Mouse (Mus musculus): ENCODE data around the gene Csnk1d.
A peak's percentile ranks its signal among the peaks of the same experiment; 100 is the strongest.

Gene Csnk1d

DNA sequence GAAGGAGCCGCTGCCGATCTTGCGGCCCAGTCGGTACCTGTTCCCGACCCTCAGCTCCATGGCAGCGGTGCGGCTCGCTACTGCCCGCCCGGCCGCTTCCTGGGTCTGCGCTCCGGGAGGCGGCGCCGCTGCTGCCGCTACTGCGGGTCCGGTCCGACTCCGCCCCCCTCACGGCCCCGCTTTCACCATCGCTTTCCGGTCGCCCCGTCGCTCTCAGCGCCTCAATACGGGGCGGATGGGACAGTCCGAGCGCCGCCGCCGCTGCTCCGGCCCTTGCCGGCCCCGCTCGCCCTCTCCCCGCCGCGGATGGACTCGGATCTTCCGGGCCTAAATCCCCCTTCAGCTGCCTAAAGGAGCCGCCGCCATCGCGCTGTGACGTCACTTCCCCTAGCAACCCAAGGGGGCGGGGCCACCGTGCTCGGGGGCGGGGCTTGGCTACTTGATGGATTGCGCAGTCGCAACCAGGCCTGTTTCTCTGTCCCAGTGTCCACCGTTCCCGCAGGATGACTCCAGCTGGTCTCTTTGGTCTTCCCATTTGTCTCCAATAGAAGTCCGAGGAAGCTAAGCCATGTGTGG, at the start of gene Csnk1d:
TSS of gene Csnk1d (minus strand) at position 380 of the 576 bp plus-strand sequence.
- peak; percentile 95 to 100 for DNase-seq (ENCODE audit: low spot score in 2 of 2)

DNA sequence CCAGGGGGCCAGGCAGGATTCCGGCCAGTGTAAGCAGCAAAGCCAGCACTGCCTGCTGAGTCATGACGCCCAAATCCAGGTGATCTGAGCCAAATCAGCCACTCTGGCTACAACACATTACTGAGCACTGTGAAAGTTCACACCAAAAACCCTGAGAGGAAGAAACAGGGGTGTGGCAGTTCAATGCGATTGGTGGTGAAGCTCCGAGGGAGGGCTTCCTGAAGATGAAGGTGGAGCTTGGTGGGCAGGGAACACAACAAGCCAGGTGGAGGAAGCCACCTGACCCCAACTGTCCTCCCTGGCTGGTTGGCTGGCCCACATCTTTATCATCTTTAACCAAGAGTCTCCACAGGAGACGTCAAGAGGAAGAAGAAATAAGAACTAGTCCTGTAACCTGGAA, 48.2 kb upstream of the Csnk1d start, which contains the start of gene Cd7:
TSS of gene Cd7 (minus strand) at position 117 of the 400 bp plus-strand sequence.
- DNase-seq (ENCODE audit: low spot score in 2 of 2): no peak

DNA sequence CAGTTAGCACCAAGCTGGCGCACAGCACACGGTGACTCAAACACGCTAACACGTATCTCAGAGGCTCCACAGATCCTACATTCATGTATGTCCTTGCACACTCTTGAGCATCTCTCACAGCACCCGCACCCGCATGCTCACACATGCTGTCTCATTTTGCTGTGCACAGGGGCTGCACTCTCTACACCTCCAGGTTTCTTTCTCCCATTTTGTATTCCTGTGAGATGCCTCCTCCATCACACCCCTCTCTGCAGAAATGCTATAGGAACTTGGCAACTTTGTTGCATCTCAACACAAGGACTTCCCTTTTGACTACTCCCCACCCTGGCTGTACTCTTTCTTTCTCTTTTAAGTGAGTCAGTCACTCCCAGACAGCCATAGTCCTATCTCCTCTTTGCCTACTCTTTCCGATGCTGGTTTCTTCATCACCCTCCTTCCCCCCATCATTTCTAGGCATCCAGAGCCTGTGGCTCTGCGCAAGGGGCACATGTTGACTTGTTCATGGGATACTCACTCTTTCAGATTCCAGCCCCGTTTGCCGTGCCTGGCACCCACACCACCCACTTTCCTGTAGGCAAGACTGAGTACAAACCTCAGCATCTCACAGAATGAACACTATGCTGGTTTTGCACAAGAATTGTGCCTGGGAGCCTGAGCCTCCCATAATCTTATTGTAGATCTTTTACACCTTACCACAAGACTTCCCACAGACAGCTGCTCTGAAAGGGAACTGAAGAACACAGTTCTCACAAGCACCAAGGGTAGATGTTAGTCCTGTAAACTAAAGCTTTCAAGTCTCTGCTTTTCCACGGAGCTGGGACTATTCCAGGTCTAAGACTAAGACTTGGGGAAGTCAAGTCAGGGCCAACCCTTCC, 47.5 kb upstream of the Csnk1d start:
- no peak for DNase-seq (ENCODE audit: low spot score in 2 of 2)

DNA sequence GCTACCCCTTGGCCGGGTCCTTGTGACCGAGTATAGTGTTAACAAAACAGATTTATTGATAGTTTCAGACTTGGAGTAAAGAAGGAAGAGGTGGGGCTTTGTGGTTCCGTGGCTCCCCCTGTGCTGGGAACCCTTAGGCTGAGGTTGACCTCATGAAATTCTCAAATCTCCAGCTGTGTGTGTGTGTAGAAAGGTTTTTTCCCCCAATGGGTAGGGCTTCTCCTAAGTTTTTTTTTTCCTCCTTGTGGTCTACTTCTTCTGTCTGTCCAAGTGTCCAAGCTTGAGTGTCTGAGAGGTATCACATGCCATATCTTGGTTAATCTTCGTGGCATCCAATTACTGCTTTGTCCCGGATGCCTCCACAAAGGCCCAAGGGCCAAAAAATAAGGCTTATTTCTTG, 42.0 kb upstream of the Csnk1d start:
- DNase-seq (ENCODE audit: low spot score in 2 of 2): no peak

DNA sequence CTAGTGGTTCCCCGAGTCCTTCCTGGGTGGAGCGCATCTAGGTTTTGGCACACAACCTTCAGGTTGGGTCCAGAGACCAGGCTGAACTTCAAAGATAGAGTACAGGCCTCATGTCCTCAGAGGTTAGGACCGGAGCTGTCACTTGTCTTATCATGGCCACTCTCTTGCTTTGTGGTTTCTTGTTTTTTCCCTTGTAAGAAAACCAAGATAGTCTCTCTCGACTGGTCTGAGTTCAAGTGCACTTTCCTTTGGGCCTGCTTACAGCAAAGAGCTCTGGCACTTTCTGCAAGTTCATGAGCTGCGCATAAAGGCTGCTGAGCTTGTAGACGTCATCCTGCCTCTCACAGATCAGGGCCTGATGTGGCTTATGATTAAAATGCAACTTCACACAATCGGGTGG, 36.1 kb upstream of the Csnk1d start:
- no peak for DNase-seq (ENCODE audit: low spot score in 2 of 2)

DNA sequence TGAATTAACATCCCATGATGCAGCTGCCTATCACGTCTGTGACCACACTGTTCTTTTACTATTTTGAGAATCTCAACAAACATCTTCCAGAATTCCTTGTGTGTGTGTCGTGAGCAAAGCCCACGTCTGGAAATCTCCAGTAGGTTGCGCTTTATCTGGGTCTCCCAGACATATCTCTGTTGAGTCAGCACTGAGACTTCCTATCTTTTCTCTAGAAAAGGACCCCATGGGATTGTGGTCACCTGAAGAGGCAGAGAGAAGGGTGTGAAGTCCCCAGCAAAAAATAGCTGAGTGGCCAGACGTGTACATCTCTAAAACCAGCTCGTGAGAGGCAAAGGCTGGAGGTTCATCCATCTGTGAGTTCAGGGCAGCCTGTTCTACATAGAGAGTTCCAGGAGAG, 33.0 kb upstream of the Csnk1d start:
- DNase-seq (ENCODE audit: low spot score in 2 of 2): no peak

DNA sequence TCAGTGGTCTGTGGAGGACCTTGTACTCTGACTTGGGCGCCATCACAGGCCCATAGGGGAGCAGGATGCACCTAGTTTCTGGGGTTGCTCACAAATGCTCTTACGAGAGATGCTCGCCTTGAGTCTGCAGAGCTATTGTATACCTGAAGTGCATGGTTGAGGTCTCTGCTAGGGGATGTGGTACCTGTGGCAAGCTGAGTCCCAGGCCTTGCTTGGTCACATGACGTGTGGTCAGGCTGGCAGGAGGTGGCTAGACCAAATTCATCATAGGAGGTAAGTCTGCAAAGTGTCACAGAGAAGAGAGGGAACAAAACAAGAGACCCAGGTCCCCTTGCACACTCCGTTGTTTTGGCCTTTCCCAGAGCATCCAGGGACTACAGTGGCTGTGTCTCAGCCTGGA, 28.4 kb upstream of the Csnk1d start:
- no peak for DNase-seq (ENCODE audit: low spot score in 2 of 2)

DNA sequence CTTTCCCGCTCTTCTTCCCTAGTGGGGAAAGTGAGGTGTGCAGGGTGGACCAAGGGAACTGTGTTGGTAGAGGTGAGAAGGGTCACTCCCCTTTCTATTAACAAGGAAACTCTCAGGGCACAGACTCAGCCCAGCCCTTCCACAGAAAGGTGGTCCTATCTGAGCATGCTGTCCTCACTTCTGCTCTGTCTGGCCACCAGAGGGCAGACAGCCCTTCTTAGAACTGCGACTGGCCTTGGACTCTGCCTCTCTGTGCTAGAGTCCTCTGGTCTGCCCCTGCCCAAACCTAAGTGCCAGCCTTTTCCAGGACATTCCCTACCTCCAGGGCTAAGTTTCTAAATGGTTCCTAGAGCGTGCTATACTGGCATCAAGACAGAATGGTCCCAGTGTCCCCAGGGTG, 26.6 kb upstream of the Csnk1d start:
- peak; percentile 32 to 38 for DNase-seq (ENCODE audit: low spot score in 2 of 2)

DNA sequence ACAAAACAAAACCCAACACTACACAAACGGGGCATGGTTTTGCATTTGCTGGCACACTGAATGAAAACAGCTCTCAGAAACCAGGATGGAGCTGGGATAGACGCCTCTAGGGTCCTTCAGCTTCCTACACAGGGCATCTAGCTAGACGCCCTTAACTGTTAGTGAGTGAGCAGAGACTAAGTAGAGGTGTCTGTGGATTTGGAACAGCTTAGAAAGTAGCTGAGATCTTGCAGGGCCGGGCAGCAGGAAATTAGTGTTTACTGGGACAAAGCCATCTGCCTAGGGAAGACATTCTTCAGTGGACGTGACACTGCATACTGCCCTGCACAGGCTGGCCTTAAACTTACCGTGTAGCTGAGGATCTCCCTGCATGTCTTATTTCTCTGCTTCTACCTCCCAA, 24.3 kb upstream of the Csnk1d start:
- no peak for DNase-seq (ENCODE audit: low spot score in 2 of 2)

DNA sequence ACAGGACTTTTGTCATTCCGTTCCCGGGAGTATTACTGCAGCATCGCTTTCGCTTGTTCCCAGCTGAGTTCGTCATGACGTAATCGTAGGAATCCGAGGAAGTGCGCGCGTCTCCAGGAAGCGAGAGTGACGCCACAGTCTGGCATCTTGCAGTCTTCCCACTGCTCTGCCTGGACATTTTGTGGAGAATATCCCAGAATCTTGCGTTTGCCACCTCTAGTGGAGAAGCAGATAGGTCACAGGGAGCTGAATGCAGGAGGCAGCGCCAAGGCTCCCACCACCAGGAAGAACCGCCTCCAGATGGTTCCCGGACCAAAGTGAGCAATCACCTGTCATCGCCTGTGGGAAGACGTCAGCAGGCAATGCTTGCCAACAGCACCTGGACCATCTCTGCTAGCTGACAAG, 23.8 kb upstream of the Csnk1d start:
- DNase-seq (ENCODE audit: low spot score in 2 of 2): no peak

DNA sequence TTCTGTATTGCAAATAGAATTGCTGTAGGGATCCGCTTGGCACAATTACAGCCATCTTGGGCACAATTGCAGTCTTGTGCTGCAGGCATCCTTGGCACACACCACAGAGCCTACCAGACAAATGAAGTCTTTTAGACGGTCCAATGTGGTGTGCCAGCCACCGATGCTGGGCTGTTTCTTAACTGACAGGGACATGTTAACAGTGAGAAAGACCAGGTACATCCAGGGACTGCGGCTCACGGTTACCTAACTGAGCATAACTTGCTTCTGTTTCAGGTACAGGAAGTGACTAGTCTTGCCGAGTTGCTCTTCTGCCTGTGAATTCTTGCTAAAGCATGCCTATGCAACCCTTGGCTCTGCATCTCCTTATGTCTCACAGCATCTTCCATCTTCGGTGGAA, 22.5 kb upstream of the Csnk1d start:
- DNase-seq (ENCODE audit: low spot score in 2 of 2): no peak

DNA sequence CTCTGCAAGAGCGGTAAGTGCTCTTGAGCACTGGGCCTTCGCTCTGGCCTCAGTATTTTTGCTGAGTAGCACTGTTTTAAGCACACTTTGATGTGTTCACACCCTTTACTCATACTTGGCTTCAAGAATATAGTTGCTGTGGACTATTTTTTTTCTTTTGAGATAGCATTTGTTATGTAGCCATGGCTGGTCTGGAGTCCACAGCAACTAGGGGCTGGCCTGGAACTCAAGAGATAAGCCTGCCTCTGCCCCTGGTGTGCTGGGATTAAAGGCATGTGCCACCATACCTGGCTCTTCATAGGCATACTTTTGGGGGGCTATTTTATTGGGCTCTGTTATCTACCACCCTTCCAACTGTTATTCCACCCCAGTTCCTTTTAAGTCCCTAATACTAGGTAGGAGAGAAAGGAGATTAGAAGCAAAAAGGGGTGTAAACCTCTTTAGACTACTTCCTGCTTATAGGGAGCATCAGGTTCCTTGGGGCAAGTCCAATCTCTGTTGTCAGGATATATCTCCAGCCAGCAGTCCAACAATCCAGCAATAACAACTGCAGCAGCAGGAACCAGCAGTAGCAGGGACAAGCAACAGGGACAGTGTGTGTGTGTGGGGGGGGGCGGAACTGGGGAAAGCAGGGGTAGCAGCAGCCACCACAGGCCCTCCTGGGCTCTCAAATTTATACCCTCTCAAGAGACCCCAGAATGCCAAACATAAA, 19.1 kb upstream of the Csnk1d start:
- DNase-seq (ENCODE audit: low spot score in 2 of 2): no peak

DNA sequence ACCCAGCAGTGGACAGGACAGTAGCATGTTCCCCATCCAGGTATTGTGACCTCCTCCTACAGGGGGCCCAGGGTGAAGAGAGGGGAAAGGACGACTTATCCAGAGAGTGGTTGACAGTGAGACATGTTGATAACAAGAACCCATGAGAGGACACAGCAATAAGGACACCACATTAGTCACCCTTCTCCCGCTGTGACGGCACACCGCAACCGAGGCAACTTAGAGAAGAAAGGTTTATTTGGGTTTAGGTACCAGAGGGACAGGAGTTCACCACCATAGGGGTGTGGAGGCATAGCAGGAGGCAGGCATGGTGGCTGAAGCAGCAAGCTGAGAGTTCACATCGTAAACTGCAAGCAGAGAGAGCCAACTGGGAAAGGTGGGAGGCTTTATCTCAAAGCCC, 15.1 kb upstream of the Csnk1d start:
- DNase-seq (ENCODE audit: low spot score in 2 of 2): no peak

DNA sequence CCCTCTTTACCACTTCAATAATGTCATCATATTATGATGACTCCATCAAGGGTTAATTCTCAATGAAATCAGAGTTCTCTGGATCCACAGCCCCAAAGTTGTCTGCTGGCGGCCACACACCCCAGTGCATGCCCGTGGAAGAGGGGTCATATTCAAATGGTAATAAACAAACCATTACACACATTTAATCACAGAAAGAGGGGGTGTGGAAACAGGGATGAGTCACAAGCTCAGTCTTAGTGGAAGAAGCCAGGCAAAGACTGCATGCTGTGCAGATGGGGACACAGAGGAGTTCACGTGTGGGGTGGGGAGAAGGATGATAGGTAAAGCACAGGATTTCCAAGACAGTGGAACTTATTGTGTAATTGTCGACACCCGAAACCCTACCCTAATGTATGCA, 13.2 kb upstream of the Csnk1d start:
- no peak for DNase-seq (ENCODE audit: low spot score in 2 of 2)

DNA sequence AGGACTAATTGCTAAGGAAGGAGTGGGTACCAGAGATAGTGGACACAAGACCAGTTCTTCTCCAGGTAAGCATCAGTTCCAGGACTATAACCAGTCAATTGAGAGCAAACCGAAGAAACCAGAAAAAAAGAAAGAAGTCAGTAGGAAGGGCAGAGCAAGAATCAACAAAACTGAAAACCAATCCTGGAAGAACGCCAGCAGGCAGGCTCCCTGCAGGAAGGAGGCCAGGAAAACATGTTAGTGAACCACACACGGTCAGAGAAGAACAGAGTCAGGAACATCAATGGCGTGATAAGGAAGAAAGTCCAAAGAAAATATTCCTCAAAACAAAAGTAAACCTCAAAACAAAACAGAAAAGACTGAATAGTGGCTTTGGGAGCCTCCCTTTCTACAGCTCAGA, 10.8 kb upstream of the Csnk1d start:
- DNase-seq (ENCODE audit: low spot score in 2 of 2): no peak

DNA sequence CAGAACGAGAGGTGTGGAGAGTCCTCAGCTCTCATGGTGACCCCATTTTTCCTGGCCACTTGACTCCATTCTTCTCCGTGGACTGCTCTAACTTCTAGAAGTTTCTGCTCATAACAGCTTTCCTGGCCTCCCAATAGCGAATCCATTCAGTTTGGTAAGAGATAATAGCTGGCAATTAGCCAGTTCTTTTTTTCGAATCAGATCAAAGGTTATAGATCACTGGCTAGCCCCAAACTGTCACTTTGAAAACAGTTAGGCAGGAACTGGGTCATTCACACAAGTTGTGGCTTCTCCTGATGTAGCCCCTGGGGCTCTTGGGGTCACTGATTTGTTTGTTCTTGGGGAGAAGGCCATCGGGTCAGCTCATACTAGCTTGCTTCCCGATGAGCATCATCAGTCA, 3.6 kb upstream of the Csnk1d start:
- no peak for DNase-seq (ENCODE audit: low spot score in 2 of 2)

DNA sequence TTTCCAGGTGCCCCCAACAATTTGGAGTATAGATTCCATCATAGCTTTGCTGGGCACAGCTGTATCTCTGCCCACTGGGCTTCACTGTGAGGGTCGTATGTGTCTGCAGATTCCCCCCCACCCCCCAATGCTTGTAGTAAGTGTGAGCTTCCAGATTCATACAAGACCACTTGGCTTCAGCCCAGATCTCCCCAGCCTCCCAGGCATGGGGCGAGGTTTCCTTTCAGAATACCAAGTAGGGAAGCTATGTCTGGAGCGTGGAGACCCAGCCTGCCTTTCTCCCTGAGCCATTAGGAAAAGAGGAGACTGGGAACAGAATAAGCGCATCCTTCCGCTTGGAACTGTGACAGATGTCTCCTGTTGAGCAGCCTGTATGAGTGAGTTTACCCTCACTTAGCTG, 2.5 kb upstream of the Csnk1d start:
- DNase-seq (ENCODE audit: low spot score in 2 of 2): no peak

DNA sequence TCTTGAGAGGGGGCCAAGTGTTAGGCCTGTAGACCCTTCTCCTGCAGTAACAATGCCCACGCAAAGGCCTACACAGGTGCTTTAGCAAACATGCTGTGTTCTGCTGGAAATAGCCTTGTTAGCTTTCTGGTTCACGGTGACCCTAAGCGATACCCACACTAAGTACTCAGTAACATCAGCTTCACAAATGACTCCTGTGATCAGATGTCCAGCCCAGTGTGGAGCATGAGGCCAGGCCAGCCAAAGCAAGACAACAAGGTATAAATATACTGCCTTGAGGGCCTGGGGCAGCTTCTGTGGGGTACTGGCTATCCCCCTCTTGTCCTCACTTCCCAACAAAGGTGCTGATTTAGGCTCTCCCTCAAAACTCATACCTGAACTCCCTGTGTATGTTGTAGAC, 1.9 kb upstream of the Csnk1d start:
- DNase-seq (ENCODE audit: low spot score in 2 of 2): no peak

DNA sequence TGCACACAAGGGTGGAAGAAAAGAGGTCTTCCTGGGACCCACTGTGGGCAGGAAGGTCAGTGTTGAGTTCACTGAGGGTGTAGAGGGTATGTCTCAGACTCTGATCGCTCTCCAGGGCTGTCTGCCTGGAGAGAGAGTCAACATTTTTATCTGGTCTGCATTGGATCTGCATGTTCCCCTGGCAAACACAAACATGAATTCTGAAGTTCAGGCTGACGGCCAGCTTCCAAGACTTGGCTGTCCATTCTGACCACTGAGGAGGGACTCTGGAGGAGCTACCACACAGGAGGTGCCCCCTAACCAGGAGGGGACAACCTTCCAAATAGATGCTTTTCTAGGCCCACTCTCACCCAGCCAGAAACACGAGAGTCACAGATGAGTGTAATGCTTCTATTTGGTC, 661 bp upstream of the Csnk1d start:
- no peak for DNase-seq (ENCODE audit: low spot score in 2 of 2)

DNA sequence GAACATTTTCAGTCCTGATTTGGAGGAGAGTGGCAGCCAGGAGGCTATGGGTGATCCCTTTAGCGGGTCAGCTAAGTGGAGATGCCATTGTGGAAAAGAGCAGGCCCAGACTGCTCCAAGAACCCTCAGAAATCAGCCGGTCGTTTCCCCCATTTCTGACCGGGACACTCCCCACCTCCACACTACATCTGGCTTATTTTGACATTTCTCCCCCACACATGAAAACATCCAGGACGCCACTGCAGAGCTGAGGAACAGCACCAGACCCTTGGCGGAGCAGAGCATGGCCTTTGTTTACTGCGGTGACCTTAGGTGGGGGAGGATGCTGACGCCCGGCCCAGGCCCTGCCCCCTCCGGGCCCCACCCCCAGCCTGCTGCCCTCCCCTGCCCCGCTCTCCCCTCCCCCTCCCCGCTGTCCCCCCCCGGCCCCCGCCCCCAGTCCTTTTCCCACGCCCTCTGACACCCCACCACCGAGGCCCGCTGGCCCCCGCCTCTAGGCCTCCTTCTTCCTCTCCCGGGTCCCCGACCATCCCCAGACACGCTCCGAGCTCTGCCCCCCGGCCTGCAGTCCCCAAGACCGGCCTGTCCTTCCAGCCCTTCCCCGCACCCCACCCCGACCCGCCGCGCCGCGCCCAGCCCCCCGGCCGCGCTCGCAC, 876 bp downstream of the Csnk1d start:
- DNase-seq (ENCODE audit: low spot score in 2 of 2): no peak

DNA sequence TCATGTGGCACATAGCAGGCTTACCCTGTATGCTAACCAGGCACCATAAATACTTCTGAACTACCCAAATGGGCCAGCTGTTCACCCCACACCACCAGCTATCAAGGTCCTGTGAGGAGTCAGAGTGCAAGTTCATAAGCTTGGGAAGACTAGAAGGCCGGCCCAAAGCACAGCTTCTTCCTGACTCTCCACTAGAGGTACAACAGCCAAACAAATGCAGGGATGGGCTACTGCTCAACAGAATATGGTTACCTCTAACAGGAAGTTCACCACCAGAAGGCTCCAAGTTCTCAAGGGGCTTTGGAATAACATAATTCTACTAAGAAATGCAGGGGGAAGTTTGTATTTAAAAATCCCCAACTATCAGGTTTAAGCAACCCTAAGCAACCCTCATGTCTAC, 1.6 kb downstream of the Csnk1d start:
- DNase-seq (ENCODE audit: low spot score in 2 of 2): no peak

DNA sequence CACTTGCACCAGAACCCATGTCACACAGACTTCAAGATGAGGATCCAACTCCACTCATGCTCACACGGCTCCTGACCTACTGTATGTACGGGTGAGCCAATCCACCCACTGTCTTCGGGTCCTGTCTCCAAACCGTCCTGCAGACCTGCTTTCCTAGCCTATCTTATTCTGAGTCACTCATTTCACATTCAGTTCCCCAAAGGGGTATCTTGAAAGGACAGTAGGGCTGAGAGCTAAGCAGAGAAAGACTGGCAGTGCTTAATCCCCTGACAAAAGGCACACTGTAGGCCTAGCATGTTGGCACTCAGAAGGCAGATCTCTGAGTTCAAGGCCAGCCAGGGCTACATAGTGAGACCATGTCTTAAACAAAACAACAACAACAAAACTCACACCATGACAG, 2.7 kb downstream of the Csnk1d start:
- DNase-seq (ENCODE audit: low spot score in 2 of 2): no peak

All from frontal cortex, postnatal 14 days (tissue).